Mouse (Mus musculus) frontal cortex, postnatal 14 days (tissue): ENCODE data around the gene Gtf3c5.

Experiments
- DNase-seq, 2 experiments: peaks; one replicate each; pipeline ENCODE4 v3.0.0; 2022; ENCODE audit warnings: low spot score in 2 of 2

Gtf3c5 gene

DNA sequence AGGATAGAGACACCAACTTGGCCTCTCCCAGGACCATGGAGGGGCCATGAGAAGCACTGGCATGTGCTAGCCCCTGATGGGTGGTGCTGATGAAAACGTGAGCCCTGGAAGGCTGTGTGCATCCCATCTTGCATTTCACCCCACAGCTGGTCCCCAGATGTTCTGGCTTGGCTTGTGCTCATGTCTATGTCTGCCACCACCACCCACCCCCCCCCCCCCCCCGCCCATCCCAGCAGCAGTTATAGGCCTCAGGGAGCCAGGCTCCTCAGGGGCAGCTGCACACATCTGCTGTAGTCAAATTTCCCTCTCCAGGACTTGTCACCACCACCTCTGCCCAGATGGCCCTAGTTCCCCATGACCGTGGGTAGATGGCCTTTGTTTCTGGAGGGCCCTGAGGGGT is 13.6 kb downstream of the Gtf3c5 start:
- no peak for DNase-seq

DNA sequence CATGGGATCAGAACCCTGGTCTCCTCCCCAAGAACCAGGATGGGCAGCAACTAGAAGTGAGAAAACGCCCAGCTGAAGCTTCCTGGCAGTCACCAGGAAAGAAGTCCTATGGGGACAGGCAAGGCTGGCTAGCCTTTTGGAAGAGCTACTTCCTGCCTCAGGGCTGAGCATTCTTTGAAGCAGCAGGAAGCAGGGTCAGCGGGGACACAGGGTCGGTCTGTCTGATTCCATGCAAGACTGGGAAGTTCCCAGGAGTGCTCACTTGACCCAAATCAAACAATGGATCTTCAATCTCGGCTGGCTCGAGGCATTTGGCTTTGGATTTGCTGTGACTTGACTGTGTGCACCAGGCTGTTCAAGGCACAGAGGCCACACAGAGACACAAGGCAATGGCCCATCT is 17.0 kb downstream of the Gtf3c5 start:
- DNase-seq, result no peak

DNA sequence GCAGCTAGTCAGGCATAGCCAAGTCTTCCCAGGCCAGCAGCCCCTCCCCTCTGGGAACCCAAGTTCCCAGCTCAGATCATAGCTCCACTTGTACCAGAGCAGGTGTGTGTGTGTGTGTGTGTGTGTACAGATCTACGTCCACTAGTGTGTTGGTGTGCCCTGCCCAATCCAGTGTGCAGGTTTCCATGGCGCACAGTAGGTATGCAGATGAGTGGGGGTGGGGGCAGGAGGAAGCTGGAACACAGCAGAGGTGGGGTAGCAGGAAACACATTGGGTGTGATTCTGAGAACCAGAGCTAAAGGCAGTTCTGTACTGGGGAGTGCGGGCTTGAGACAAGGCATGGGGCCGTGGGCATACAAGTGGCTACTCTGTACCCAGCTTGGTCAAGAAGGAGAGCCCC is 19.2 kb downstream of the Gtf3c5 start:
- no peak for DNase-seq

DNA sequence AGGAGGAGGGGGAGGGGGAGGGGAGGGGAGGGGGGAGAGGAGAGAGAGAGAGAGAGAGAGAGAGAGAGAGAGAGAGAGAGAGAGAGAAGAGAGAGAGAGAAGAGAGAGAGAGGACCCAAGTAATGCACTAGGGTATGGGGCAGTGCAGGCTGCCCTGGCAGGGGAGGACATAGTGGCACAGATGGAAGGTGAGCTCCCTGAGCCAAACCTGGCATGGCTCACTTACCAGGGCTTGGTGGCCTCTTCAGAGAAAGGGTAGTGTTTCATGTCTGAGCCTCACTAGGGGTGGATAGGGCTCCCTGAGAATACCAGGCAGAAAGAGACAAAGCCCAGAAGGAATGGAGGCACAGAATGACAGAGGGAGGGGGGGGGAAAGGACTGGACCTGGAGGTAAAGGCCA is 19.7 kb downstream of the Gtf3c5 start:
- DNase-seq, result no peak

DNA sequence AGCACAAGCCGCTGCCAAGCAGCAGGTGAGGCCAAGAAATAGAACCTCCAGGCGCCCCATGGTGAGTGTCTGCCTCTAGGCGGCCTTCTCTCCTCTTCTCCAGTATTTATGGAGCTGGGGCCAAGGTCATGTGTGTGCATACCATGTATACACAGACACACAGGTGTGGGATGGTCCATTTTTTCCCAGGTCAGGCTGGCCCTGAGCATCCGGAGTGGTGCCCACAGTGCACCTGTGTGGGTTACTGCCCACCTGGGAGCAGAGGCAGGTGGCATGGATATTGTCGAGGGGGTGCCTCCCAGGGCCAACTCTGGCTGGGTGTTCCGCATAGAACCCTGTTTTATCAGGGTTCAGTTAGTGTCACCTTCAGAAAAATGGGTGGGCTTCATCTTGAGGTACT is 20.2 kb downstream of the Gtf3c5 start, which contains the start of gene Cel:
TSS of gene Cel (minus strand) at position 101 of the 400 bp plus-strand sequence.
- DNase-seq, result no peak

DNA sequence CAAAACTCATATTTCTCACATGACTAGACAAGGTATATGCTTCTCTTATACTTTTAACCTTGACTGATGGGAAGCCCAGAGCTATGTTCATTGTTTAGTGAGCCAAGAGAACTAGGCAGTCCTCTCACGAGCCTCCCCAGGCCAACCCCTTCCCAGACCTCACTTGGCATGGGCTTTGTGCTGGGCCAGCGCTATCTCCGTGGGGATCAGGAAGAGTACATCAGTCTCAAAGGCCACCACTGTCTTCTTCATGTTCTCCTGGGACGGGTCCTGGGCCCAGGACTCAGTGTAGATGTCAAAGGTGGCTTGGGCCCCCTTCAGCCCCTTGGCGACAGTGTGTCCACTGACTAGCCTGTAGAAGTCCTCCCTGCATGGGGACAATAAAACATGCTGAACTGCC is 26.1 kb downstream of the Gtf3c5 start:
- DNase-seq, result no peak

DNA sequence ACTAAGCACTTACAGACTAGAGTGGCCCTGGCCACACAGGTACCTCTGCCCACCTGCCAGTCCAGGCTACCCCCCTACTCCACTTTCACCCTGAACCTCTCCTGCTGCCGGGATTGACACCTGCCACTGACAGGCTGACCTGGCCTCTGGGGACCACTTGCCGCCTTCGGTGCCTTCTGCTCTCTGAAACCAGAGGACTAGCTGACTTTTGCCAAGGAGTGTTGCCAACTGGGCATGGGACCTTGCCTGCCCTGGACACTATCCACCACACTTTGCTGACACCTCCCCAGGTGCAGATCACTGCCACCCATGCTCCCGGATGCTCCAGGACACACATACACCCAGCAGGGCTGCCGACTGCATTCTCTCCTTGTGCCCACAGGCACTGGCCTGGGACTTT is 31.2 kb downstream of the Gtf3c5 start:
- DNase-seq, result no peak

DNA sequence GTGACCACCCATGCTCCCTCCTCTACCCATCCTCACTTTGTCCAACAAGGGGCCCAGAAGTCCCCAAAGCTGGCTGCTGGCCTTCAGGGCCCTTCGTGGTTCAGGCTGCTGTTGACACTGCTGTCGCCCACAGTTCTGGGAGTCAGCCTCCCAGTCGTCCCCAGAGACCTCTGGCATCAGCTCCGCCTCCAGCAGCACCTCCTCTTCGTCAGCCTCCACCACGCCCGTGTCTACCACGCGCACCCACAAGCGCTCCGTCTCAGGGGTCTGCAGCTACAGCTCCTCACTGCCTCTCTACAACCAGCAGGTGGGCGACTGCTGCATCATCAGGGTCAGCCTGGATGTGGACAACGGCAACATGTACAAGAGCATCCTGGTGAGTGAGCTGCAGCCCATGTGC is 34.4 kb downstream of the Gtf3c5 start:
- DNase-seq, result no peak

DNA sequence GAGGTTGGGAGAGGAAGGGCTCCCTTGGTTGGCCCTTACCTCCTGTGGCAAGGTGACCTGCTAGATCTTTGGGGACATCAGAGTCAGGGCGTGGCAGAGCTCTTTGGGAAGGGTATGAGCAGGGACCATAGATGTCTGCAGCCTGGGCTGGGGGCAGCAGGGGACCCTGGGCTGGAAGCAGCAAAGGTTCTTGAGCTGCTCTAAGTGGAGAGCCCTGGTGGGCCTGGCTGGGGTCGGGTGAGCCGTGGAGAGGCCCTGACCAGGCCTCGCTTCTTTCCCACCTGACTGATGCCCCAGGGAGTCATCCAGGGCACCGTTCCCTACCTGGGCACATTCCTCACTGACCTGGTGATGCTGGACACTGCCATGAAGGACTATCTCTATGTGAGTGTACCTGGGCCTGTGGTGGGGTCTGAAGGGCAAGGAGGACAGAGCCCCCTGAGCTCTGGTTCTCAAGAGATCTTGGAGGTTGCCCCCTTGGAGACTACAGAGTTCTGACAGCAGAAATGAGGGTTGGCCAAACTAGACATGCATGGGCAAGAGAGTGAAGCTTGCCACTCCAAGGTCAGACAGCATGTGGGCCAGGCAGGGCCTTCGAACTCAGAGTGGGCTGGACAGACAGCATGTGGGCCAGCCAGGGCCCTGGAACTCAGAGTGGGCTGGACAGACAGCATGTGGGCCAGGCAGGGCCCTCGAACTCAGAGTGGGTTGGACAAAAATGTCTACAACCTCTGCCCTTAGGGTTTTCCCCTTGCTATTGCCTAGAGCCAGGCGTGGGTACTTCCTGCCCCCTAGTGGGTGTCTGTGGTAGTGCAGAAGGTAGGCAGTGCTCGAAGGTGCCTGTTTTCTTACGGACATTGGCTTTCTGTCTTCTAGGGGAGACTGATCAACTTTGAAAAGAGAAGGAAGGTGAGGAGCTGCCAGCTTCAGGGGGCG is 36.0 kb downstream of the Gtf3c5 start:
- DNase-seq, result peak in 1 of 2 experiments; percentile 80

DNA sequence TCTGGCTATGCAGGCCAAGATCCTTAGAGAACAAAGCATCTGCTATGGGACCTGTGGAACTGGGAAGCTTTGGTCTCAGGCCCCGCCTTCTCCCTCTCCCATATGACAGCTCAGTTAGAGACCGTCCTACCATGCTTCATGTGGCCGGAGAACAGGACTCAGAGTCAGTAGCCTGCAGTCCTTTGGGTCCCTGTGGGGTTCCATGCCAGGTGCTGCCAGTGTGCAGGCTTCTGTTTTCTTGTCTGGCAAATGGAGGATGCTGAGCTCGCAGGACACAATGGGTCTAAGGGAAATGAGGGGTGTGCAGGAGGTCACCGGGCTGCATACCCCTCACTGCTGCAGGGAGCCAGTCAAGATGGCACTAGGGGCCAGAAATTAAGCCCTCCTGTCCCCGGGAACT is 37.0 kb downstream of the Gtf3c5 start:
- DNase-seq, result no peak

DNA sequence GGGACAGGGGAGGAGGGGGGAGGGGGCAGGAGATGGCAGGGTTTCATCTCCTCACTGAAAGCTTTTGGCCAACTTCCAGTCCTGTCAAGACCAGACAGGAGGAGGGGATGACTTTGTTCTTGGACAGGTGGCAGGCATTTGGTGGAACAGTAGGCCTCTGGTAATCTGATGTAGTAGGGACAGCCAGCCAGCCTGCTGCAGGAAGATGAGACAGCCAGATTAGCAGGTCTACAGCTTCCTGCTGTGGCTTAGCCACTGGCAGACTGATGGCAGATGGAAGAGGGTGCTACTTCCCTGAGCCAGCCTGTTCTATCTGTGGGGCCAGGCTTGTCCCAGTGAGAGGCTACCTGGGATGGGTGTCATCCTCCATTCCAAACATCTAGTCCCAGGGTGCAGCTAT is 37.6 kb downstream of the Gtf3c5 start:
- no peak for DNase-seq

DNA sequence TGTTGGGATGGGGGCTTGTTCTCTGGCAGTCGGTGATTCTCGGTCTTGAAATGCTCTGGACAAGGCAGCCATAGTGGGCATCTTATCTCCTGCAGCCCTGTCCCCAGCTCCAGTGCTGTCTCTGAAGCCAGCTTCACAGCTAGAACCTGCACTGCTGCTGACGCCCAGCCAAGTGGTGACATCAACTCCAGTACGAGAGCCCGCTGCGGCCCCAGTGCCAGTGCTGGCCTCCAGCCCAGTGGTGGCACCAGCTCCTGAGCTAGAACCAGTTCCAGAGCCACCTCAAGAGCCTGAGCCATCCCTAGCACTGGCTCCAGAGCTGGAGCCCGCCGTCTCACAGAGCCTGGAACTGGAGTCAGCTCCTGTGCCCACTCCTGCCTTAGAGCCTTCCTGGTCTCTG is 39.7 kb downstream of the Gtf3c5 start:
- DNase-seq, result no peak

DNA sequence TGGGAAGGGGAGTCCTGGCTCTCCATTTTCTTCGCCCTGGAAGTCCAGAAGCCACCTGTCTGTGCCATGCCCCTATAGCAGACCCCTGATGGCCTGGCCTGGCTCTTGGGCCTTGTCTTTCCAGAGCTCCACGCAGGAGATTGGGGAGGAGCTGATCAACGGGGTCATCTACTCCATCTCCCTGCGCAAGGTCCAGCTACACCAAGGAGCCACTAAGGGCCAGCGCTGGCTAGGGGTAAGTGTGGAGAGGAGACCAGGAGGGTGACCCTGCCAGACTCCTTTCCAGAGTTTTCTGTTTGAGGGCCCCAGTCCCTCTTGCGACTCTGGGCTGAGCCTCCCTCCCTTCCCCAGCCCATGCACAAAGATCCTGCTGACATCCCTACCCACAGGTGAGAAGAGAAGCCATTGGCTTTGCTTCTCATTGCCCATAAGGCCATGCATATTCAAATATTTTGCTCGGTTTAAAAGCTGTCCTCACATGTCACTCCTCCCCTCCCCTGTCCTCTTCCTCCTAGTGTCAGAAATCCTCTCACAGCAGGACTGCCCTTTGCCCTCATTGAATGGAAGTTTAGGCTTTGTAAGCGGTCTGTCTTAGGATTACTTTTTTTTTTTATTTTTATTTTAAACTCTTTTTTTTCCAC is 42.8 kb downstream of the Gtf3c5 start:
- no peak for DNase-seq

DNA sequence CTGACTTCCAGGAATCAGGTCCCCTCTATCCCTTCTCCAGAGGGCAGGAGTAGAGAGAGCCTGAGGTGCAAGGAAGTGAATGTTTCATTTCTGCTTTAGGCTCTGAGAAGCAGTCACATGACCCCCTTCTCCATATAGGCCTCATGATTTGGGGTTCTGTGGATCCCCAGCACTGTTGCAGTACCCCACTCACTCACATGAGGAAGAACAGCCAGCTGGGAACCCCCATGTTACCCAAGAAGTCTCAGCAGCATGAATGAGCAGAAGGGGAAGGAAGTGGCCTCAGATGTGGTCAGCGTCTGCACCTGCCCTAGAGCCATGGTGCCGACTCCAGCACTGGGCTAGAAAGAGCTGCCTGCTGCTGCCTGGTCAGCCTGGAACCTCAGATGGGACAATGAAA is 43.6 kb downstream of the Gtf3c5 start:
- DNase-seq, result no peak

DNA sequence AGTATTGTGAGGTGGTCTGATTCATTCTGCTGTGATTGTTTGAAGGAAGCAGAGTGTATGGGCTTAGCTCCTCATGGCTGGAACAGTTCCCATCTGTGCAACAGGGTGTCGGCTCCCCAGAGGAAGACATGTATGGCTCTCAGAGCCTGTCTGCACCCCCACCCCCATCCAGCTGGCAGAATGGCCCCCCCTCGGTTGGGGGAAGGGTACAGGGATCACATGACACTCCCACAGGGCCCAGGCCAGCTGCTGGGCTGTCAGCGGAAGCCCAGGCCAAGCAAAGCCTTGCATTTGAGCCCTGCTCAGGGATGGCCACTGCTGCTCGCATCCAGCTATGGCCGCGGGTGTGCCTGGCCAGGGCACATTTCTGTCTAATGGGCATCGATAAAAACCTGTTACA is 44.3 kb downstream of the Gtf3c5 start:
- DNase-seq, result peak in 1 of 2 experiments; percentile 69

DNA sequence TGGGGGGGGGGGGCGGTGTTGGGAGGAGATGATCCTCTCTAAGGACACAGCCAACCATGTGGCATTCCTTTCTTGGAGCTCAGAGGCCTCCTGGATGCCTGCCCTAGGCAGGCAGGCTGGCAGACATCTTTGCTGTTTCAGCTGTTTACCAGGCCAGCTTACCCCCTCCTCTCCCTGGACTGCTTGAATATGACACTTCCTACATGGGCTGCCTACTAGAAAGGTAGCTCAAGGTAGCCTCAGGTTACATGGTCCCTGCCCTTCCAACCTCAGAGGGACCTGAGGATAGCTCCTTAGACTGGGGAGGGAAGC is 44.8 kb downstream of the Gtf3c5 start:
- no peak for DNase-seq

DNA sequence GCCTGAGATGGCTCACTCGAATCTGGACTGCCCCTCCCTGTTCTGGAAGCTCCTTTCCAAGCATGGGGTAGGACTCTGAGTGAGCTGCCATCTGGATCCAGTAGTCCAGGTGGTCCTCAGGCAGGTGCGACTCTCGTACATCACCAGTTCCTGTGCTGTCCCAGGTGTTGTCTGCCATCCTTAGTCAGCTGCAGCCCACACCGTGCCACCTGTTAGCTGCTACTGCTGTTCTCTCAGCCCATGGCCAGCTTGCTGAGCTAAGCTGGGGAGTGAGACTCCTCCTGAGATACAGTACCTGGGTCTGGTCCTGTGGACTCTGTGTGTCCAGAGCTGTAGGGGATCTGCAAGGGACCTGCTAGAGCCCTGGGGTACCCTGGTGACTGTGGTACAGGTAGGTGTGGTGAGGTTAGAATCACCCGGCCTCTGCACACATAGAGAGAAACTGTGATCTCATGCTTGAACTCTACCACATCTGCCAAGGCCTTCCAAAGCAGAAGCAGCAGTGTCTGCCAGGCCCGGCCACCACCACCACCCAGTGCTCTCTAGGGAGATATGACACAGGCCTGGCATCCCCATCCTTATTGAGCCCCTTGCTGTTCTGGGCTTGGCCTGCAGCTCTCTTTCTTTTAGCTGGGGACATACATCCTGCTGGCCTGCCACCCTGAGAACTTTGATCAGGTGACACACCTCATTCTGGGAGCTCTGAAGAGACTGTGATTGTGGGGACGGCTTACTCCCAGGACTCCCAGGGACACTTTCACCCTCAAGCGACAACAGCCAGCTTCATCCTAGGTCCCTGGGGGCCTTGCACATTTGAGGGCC is 45.3 kb downstream of the Gtf3c5 start:
- no peak for DNase-seq

DNA sequence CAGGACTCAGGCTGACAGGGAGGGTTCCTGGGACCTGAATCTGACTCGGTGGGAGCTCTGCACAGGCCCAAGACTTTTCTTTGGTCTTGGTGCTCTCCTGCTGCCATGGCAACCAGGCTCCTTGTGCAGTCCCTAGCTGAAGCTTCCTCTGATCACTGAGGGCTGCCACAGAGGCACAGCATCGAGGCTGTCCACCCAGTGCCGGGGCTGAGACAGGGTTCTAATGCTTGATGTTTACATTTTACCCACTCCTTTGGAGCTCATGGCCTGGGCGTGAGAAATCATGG is 46.0 kb downstream of the Gtf3c5 start:
- DNase-seq, result no peak

DNA sequence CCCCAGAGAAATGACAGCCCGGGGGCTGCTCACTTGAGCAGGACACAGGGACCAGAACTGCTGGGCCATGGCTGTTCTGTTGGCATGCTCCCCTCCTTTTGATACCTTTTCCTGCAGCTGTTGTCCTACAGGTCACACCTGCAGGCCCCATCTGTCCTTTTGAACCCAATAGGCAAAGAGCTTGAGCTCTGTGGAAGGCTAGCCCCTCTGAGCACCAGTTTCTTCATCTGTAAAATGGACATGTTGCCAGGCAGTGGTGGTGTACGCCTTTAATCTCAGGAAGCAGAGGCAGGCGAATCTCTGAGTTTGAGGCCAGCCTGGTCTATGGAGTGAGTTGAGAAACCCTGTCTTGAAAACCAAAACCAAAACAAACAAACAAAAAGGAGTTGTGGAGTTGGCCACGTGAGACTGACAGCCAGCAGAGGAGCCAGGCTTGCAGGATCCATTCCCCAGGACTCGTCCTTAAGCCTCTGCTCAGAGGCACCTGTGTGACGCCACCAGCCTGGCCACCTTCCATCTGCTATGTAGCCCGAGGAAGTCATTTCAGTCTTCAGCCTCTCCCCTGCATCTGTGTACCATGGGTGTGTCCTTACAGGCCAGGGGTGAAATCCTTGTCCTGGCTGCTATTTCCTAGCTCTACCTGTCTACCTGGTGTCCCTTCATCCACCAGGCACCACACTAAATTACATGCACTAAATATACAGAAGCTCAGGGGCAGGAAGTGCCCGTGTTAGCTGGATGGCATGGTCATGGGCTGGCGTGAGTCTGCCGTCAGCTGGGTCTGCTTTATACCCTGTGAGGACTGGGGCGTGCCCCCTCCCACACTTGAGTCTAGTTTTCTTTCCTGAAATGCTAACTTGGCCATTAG is 46.6 kb downstream of the Gtf3c5 start:
- no peak for DNase-seq

DNA sequence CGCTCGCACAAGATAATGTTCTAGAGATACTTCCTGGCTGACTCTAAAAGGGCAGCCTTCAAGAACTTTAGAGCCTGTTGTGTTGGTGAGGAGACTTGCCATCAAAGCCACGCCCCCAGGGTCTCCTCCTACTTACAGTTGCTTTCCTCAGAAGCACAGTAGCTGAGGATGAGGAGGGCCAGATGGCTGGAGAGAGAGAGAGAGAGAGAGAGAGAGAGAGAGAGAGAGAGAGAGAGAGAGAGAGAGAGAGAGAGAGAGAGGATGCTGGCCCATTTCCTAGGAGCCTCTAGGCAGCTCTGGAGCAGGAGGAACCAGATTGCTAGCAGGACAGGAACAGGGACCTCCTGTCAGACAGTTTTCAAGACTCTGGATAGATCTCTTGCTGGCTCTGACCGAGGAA is 47.4 kb downstream of the Gtf3c5 start:
- no peak for DNase-seq

DNA sequence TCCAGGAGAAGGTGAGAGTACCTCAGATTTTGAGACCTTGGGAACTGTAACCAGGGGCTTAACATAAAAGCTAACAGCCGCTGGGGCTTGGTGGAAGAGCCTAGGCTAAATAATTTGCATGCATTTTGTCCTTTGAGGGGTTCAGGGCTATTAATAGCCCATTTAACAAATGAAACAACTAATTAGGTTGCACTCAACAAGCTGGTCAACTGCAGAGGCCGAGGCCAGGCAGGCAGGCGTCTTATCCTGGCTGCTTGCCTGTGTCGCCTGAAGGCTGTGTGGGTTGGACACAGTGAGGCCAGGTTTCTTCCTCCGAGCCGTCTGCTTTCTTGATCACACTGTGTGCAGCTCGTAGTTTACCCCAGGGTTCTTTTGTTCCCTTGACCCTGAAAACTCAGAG is 47.9 kb downstream of the Gtf3c5 start:
- no peak for DNase-seq

DNA sequence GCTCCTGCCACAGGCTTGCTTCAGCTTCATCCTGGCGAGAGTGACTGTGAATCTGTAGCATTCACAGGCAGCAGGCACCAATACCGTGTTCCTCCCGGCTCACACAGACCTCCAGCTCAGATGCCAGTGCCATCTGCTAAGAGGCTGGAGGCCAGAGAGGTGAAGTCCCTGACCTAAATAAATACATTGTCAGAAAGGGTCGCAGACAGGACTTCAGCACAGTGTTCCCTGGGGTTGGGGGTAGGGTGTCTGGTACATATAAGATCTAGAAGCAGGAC is 48.3 kb downstream of the Gtf3c5 start:
- no peak for DNase-seq
